Mouse (Mus musculus) limb, embryonic 11.5 days (tissue): ENCODE measurements around the gene Ppp1r9a. TPM values are rescaled to one million over a fixed set of nuclear protein-coding genes. Genes with fewer than 3 reads are reported as not detected.
"Not testable (repeated sequence)": the region's sequence is repeated elsewhere in the genome, so short reads cannot be mapped to it uniquely, and the experiment has no call there.

Experiments
- ATAC-seq: fragments of 200-750 bp; cut with Nextera tagmentation; 2 replicates; pipeline ENCODE4 v1.8.0; 2017; ENCODE audit warnings: low read depth; ENCODE audit not compliant: insufficient number of reproducible peaks, low FRiP score, low TSS enrichment
- DNase-seq: peaks from one replicate; pipeline ENCODE4 v3.0.0-alpha.2; 2015; ENCODE audit warnings: low spot score
- H3K27ac ChIP-seq: fragments of 300-500 bp; sonication (generic); replicated peaks from 2 replicates; pipeline ENCODE4 v1.5.1; 2014; ENCODE audit warnings: low read depth, mild to moderate bottlenecking, low read length
- H3K27me3 ChIP-seq: fragments of 300-500 bp; sonication (generic); 2 replicates; pipeline ENCODE4 v1.6.1; 2014; ENCODE audit warnings: mild to moderate bottlenecking, low read length, mixed read lengths; ENCODE audit not compliant: control insufficient read depth, insufficient read depth
- H3K36me3 ChIP-seq: fragments of 300-500 bp; sonication (generic); 2 replicates; pipeline ENCODE4 v1.6.1; 2014; ENCODE audit warnings: mild to moderate bottlenecking, low read length, moderate library complexity, mixed read lengths; ENCODE audit not compliant: control insufficient read depth, insufficient read depth
- H3K4me1 ChIP-seq: fragments of 300-500 bp; sonication (generic); 2 replicates; pipeline ENCODE4 v1.6.1; 2014; ENCODE audit warnings: low read length, mixed read lengths; ENCODE audit not compliant: control insufficient read depth, insufficient read depth
- H3K4me2 ChIP-seq: fragments of 300-500 bp; sonication (generic); 2 replicates; pipeline ENCODE4 v1.6.1; 2014; ENCODE audit warnings: low read depth, mild to moderate bottlenecking, moderate library complexity; ENCODE audit not compliant: severe bottlenecking
- H3K4me3 ChIP-seq: fragments of 300-500 bp; sonication (generic); 2 replicates; pipeline ENCODE4 v1.5.1; 2014; ENCODE audit warnings: low read depth, low read length
- H3K9ac ChIP-seq: fragments of 300-500 bp; sonication (generic); 2 replicates; pipeline ENCODE4 v1.6.1; 2014; ENCODE audit warnings: mild to moderate bottlenecking, low read length
- H3K9me3 ChIP-seq: fragments of 300-500 bp; sonication (generic); 2 replicates; pipeline ENCODE4 v1.6.1; 2016; ENCODE audit warnings: low read length; ENCODE audit not compliant: control insufficient read depth
- WGBS: fragments of 180-500 bp; shearing (Covaris S2); extraction: QIAGEN DNeasy Blood & Tissue Kit; methylation state at CpG from one replicate; pipeline ENCODE4 v1.1.7; 2014; 5-methylcytosine and 5-hydroxymethylcytosine counted together
- polyA plus RNA-seq: library from polyadenylated mRNA; unstranded; fragments of >200 nt; fragmentation: Nextera tagmentation; extraction: Ambion mirVana; gene quantifications from 2 replicates; pipeline ENCODE4 v1.2.1, GENCODE M21; 2014

Ppp1r9a gene
- polyA plus RNA-seq, 1 experiment from 2014 or later: 27.9 TPM

DNA sequence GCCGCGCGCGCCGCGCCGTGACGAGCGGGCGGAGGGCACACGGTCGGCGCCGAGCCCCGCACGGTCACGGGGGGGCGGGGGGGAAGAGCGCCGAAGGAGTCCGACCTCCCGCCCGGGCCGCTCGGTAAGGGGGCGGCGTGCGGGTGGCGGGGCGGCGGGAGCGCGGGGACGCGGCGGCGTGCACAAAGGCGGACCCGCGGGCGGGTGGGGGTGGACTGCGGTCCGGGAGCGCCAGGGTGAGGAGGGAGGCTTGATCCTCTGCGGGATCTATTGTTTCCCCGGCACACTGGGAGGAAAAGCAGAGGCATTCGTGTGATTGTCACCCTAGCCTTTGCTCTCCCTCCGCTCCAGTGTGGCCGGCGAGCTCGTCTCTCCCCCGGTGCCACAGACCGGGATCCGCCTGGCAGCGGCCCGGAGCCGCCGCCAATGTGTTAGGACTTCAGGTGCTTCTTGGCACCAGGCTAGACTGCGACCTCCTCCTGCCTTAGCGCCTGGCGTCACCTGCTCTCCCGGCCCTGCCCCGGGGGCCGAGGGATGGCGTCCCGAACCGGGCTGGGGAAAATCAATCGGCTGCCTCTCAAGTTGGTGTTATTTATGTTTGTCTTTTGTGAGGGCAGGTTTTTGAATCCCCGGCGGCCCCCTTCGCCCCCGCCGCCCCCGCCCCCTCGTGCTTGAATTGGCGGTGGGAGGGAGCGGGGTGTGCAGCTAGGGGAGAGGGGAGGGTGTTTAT lies 773 bp downstream of the Ppp1r9a start:
- H3K4me1 ChIP-seq: peaks cover 8% of the 10 kb centered on the region
- H3K36me3 ChIP-seq: no peaks in the 10 kb centered on the region
- peak; percentile 83 for DNase-seq
- H3K4me2 ChIP-seq: peak overlapping the region; percentile 78
- H3K27me3 ChIP-seq: no peaks in the 10 kb centered on the region
- ATAC-seq: peak; percentile 84
- peak overlapping the region; percentile 52 for H3K4me3 ChIP-seq
- H3K9ac ChIP-seq: peak overlapping the region; percentile 97
- no peaks in the 10 kb centered on the region for H3K9me3 ChIP-seq
- WGBS: under 1% methylated on average over 67 of the region's 77 CpGs
- H3K27ac ChIP-seq: peak overlapping the region; percentile 98

DNA sequence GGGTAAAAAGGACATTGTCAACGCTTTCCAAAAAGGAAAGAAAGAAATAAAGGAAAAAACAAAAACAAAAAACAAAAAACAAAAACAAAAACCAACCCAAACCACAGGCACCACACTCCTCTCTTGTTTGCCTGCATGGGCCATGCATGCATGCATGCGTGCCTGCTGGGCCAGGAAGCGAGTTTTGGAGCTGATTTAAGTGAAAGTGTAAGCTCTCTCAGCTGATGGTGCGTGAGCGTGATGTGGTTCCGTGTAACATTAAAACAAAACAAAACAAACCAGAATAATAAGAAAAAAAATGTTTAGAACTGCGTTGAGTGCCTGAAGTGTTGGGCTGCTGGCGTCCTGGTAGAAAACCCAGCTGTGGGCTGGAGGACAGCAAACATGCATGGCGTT lies 1.3 kb downstream of the Ppp1r9a start:
- Histone ChIP-seq H3K4me3 (peak overlapping the region; percentile 52), H3K9me3 (no peaks in the 10 kb centered on the region), H3K27me3 (no peaks in the 10 kb centered on the region), H3K4me1 (peaks cover 8% of the 10 kb centered on the region), H3K27ac (peak overlapping the region; percentile 98), H3K36me3 (no peaks in the 10 kb centered on the region), H3K9ac (peak overlapping the region; percentile 97), H3K4me2 (peak overlapping the region; percentile 78)
- no peak for ATAC-seq
- WGBS: 6% methylated on average over 9 of the region's 9 CpGs
- peak; percentile 63 for DNase-seq

DNA sequence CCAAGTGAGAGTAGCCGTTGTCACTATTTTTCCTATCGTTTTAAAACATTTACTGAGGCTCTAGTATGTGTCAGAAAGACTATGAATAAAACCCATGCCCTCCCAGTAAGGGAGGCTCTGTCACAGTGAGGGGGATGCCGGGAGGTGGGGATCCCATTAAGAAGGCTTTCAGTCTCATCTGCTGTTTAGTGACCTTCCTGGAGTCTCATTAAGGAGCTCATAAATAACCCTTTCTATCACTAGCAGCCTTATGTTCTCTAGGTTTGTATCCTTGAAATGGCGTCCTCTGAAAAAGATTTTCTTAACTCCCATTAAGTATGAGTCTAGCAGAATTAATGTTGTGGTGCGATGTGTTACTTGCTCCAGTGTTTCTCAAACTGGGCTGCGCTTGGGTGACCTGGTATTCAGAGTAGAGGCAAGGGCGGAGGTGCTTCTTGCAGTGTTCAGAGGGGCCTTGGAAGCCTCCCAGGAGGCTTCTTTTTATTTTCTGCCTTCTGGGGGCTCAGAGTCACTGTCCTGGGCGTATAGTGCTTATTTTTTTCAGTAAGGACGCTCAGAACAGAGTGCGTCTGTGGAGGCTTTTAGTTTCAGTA lies 7.4 kb downstream of the Ppp1r9a start:
- H3K4me2 ChIP-seq: no peak overlapping the region
- H3K9ac ChIP-seq: no peak overlapping the region
- H3K4me1 ChIP-seq: 0 out of 2 replicates have a peak, but pooled peaks cover 5% of the 10 kb centered on the region
- no peak for ATAC-seq
- no peak overlapping the region for H3K4me3 ChIP-seq
- H3K27me3 ChIP-seq: no peaks in the 10 kb centered on the region
- H3K36me3 ChIP-seq: no peaks in the 10 kb centered on the region
- no peak for DNase-seq
- no peak overlapping the region for H3K27ac ChIP-seq
- 36% methylated on average over 10 of the region's 10 CpGs for WGBS
- no peaks in the 10 kb centered on the region for H3K9me3 ChIP-seq

DNA sequence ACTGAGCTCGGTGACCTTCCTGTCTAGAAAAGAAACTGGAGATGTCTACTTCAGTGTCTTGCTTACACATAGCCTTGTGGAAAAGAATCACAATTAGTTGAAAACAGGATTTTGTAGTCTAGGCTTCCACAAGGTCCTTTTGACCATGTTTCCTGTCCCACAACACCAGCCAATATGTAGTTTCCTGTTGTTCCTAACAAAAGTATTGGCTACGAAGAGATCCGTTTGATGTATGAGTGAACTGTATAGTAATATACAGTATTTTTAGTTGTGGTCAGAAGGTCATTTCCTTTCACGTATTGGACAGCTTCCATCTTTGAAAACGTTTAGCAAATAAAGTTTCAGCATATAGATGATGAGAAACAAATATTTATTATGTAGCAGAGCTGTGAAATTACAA lies 15.8 kb downstream of the Ppp1r9a start:
- H3K4me3 ChIP-seq: no peak overlapping the region
- H3K4me2 ChIP-seq: no peak overlapping the region
- no peaks in the 10 kb centered on the region for H3K27me3 ChIP-seq
- no peaks in the 10 kb centered on the region; the same call in 1 of the 2 replicates for H3K36me3 ChIP-seq
- no peak overlapping the region for H3K27ac ChIP-seq
- 86% methylated on average over 5 of the region's 5 CpGs for WGBS
- H3K9ac ChIP-seq: no peak overlapping the region
- no peaks in the 10 kb centered on the region for H3K4me1 ChIP-seq
- H3K9me3 ChIP-seq: no peaks in the 10 kb centered on the region
- ATAC-seq: no peak
- DNase-seq: no peak

DNA sequence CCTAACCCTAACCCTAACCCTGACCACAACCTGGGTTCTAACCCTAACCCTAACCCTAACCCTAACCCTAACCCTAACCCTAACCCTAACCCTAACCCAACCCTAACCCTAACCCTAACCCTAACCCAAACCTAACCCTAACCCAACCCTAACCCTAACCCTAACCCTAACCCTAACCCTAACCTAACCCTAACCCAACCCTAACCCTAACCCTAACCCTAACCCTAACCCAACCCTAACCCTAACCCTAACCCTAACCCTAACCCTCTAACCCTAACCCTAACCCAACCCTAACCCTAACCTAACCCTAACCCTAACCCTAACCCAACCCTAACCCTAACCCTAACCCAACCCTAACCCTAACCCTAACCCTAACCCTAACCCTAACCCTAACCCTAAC lies 21.1 kb downstream of the Ppp1r9a start:
- H3K4me3 ChIP-seq, H3K9ac ChIP-seq, H3K4me1 ChIP-seq, H3K4me2 ChIP-seq, H3K36me3 ChIP-seq, H3K27me3 ChIP-seq, DNase-seq, ATAC-seq, H3K9me3 ChIP-seq, H3K27ac ChIP-seq: not testable (repeated sequence)

DNA sequence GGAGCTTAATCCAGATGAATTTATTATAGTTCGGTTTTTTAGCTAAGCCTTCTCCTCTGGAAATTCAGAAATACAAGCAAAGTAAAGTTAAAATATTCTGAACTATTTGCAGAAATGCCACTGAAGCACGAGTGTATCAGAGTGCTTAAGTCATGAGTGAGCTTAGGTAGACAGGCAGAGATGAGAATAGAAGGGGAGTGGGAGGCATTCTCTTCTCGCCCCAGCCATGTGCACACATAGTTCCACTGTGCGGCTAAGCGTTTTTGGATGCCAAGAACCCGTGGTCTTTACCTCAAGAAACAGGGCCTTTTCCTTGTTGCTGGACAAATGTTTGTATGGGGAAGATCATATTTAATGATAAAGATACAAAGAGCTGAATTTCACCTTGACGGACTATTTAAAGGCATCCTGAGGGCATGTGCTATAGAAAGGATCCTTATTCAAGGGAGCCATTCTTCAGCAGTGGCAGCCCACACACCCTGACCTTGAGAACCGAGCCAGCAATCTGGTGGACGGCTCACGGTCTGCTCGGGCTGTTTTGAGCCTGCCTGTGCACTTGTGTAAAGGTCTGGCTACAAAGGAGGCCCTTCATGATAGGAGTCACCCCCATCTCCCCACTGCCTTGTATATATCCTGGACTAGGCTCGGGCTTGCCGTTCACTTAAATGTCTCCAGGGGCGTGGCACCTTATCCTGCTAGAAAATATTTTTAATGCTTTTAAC lies 23.4 kb downstream of the Ppp1r9a start:
- ATAC-seq: no peak
- no peak for DNase-seq
- no peaks in the 10 kb centered on the region for H3K4me1 ChIP-seq
- 84% methylated on average over 14 of the region's 14 CpGs for WGBS
- H3K9ac ChIP-seq: no peak overlapping the region
- no peak overlapping the region for H3K27ac ChIP-seq
- no peaks in the 10 kb centered on the region for H3K36me3 ChIP-seq
- H3K9me3 ChIP-seq: no peaks in the 10 kb centered on the region
- no peak overlapping the region for H3K4me3 ChIP-seq
- no peak overlapping the region for H3K4me2 ChIP-seq
- no peaks in the 10 kb centered on the region for H3K27me3 ChIP-seq

DNA sequence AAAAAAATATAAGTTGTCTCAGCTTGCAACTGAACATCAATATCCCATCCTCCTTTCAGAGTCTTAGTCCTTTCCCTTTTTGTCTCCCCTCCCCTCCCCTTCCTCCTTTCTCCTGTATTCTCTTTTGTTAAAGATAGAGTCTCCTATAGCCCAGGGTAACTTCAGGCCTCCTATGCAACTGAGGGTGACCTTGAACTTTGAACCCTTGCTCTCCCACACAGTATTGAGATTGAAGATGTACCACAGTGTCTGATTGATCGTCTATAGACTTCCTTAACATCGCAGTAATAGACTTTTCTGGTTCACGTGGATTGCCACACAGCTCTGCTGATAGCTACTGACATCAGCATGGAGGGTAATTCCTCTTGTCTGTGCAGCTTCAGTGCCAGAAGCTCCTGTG lies 27.6 kb downstream of the Ppp1r9a start:
- no peak overlapping the region for H3K4me2 ChIP-seq
- ATAC-seq: no peak
- no peak for DNase-seq
- H3K36me3 ChIP-seq: no peaks in the 10 kb centered on the region
- no peaks in the 10 kb centered on the region for H3K4me1 ChIP-seq
- no peak overlapping the region for H3K27ac ChIP-seq
- H3K27me3 ChIP-seq: no peaks in the 10 kb centered on the region
- no peaks in the 10 kb centered on the region for H3K9me3 ChIP-seq
- 92% methylated on average over 3 of the region's 3 CpGs for WGBS
- no peak overlapping the region for H3K4me3 ChIP-seq
- no peak overlapping the region for H3K9ac ChIP-seq

DNA sequence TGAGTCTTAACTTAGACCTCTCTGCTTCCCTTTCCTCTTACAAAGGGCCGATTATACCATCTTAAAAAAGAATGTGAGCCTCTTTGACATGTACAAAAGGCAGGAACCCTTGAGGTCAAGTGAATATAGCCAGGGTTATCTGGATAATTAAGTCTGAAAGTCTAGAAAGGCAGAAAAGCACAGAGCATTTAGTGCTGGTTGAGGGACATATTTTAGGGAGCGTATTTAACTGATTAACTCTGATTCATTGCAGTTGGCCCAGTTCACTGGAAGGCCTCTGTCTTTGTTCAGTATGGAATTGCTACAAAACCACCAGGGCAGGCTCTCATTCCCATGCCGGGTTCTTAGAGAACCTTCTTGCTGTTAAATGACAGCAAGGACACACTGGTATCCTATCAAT lies 36.2 kb downstream of the Ppp1r9a start:
- WGBS: 10% methylated on average over 3 of the region's 3 CpGs
- no peak for DNase-seq
- peak overlapping the region; percentile 68; the same call in 1 of the 2 replicates for H3K27ac ChIP-seq

More for the DNA sequence above, 36.2 kb downstream of the Ppp1r9a start:
- H3K9me3 ChIP-seq: no peaks in the 10 kb centered on the region
- H3K4me1 ChIP-seq: peaks cover 11% of the 10 kb centered on the region; the same call in 1 of the 2 replicates
- H3K4me3 ChIP-seq: no peak overlapping the region
- no peak overlapping the region for H3K9ac ChIP-seq
- no peak for ATAC-seq
- H3K4me2 ChIP-seq: no peak overlapping the region
- no peaks in the 10 kb centered on the region for H3K27me3 ChIP-seq
- H3K36me3 ChIP-seq: no peaks in the 10 kb centered on the region
